Mouse (Mus musculus) monocyte, adult 2 months (primary cell): ENCODE results near the gene Gm21725.
"Not testable (repeated sequence)": the region's sequence is repeated elsewhere in the genome, so short reads cannot be mapped to it uniquely, and the experiment has no call there.

Experiments
- DNase-seq, 2 experiments: peaks; one replicate each; pipeline ENCODE4 v3.0.0; 2022; ENCODE audit warnings: low spot score in 2 of 2, low read depth in 1 of 2

Gene Gm21725

GRCm38 (mm10) chrY:13348963-13349362 is at the start of gene Gm21725:
TSS of gene Gm21725 (minus strand) at chrY:13349063.
- DNase-seq: not testable (repeated sequence)
